Mouse (Mus musculus) ZHBTc4 (cell line): ENCODE data around the gene Tk1.

Experiments
- DNase-seq: peaks from one replicate; pipeline ENCODE4 v3.0.0-alpha.2; 2011; ENCODE audit warnings: low read depth, low spot score

Tk1 gene

DNA sequence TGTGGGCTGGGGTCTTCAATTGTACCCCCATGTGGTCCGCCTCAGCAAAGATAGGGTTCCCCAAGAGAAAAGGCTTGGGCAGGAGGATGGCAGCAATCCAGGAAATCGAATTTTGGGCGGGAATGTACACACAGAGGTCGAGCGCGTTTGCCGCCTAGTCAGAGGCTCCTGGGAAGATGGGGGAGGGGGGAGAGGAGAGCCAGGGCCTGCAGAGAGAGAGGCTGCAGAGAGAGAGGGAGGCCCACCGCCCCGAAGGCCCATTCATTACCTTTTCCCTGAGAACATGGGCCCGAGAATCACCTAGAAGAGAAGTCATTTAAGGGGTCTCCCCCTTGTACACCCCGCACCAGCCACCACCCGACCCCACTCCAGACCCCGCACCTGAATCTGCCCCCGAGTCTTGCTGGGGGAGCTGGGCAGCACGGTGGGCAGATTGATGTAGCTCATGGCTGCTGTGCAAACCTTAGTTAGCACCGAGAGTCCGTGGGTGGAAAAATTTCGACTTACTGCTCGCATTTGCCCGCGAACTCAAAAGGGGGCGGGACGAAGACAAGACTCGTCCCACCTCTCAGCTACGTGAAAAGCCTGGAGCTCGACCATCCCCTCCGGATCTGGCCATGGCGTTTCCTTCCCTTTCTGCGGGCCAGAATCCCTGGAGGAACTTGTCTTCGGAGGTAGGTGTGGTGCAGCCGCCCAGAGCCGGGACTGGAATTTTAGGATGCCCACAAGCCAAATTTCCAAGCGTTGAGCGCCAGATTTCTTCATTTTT is at the start of gene Tk1, which contains the start of gene Afmid:
Tk1 (minus strand) TSS at position 760 of the 769 bp plus-strand sequence.
Afmid (plus strand) TSS at position 592 of the 769 bp plus-strand sequence.
- DNase-seq, result peak; percentile 96

DNA sequence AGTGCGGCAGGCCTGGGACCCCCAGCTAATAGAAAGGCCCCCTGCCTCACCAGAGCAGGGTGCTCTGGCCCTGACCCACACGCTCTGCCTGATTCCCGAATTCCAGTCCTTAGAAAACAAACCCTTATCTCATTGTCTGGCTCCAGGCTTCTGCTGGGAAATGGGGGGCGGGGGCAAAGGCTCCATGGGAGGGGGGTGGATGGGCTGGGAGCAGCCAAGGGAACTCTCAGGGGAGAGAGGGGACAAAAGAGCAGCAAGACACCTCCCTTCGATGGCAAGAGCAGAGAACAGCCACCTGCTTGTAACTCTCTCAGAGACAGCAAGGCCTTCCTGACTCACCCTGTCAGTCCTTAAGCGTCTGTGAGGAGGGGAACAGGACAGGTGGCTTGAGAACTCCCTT is 49.8 kb upstream of the Tk1 start:
- peak; percentile 76 for DNase-seq

DNA sequence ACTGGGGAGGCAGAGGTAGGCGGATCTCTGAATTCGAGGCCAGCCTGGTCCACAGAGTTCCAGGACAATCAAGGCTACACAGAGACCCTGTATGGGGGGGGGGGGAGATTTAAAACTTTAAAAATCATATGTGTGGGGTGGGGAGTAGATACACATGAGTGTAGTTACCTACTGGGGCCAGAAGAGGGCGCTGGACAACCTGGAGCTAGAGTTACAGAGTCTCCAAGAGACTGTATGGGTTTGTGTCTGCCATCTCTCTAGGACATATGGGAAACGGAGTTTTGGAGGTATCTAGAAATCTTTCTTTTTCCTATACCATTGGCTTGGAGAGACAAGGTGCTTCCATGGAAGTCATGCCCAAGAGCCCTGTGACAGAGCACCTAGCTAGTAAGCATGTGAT is 48.5 kb upstream of the Tk1 start:
- DNase-seq, result peak; percentile 73

DNA sequence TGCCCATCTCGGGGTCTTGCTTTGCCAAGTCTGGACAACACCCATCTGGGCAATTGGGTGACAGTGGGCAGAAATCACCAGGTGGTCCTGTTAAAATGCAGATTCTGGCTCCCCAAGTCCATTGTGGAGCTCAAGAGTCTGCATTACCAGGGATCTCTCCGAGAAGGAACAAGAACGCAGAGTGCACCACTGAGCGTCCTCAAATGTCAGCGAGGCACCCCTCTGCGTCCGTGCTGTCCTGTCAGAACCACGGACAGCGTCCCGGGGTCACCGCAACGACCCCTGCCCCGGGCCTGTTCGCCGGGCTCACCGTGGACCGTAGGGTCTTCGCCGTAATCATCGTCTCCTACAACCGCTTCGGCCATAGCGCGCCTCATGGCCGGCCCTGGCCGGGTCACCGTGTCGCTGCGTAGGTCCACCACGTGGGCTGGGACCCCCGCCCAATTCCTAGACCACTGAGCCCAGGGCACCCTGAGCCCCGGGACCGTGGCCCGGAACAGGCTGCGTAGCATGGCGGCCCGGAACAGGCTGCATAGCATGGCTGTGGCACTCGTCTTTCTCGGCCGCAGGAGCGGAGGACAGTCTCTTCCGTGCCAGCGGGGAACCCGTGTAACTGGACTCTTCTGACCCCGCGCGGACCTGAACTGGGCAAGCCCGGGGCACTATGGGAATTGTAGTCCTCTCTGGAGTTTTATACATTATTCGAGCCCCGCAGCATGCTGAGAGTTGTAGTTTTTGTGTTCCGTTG is 47.1 kb upstream of the Tk1 start, which contains the start of gene Tha1:
Tha1 (minus strand) TSS at position 621 of the 748 bp plus-strand sequence.
- no peak for DNase-seq

DNA sequence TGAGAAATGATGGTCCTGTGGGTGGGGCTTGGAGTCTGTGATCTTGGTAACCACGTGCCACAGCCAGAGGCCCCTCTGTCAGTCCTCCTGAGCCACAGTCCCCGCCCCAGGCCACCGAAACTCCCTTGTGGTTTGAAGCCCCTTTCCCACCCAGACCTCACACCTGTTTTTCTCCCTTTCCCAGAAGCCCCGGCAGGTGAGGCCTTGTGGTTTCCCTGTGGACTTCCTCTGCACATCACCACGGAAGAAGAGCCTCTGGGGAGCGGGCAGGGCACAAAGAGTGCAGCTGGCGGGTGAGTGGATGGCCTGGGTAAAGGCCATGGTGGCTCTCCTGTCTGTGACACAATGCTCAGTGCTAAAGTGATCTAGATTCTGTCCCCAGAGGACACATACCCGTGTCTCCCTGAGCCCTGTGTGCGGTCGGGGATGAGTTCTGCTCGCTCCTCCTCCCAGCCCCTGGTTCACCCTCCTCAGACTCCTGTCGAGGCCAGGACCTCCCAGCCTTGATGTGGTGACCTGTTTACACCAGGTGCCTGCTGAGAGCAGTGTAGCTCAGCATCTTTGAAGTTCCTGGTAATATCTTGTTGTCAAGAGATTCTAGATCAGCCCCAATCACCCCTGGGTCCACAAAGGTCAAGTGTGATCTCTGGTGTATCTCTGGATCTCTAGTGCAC is 46.2 kb upstream of the Tk1 start:
- DNase-seq, result no peak

DNA sequence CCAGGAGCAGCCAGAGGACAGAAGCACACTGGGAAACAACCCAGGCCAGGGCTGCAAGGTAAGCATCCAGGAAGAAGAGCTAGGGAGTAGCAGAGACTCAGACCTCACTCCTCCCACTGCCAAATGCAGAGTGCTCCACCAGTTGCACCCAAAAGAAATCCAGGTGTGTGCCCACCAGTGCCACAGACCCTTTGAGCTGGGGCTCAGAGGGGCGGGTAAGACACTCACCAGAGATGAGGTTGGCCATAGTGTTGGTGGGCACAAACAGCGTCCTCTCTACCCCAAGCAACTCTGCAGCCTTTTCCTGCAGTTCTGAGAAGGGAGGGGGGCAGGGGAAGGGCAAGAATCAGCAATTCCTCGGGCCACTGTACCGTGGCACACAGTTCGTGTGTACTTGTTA is 45.5 kb upstream of the Tk1 start:
- no peak for DNase-seq

DNA sequence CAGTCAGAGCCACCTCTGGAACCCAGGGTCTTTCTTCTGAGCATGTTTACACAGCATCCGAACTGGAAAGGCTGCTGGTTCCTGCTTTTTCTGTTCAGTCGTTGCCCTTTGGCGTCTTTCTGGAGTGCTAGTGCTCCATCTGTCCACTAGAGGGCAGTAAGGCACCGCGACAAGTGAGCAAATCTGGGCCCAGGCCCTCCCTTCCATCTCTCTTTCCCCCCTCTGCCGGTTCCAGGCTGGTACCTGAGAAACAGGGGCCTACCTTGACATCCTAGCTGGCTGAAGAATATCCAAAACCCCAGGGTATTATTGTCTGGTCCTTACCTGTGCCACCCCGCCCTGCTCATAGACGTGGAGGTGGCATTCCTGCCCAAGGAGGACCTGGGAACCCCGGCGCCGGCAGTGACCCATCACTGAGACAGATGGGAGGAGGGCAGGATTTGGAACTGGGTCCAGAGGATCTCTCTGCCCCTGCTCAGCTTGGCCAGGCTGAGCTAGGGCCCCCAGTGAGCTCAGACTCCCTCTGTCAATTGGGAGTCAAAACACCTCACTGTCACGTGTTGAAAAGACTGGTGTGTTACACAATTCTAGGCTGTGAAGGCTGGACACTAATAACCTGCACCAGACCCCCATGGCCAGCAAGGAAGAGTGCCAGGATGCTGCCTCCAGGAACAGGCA is 44.9 kb upstream of the Tk1 start:
- peak; percentile 90 for DNase-seq

DNA sequence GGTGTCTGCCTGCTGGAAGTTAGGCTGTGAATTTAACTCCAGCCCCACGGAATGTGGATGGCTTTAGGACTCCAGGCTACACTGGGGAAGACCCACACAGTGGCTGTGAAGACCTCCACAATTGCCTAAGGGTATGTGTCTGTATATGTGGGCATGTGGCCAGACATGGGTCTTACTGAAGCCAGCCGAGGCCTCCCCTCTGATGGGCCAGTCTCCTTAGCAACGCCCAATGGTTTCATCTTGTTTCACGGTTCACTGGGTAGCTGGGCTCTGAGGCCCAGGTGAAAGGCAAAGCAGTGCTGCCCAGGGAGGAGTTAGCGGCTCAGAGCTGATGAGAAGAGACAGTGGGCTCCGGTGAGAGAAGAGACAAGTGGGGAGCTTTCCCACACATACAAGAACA is 40.1 kb upstream of the Tk1 start:
- no peak for DNase-seq

DNA sequence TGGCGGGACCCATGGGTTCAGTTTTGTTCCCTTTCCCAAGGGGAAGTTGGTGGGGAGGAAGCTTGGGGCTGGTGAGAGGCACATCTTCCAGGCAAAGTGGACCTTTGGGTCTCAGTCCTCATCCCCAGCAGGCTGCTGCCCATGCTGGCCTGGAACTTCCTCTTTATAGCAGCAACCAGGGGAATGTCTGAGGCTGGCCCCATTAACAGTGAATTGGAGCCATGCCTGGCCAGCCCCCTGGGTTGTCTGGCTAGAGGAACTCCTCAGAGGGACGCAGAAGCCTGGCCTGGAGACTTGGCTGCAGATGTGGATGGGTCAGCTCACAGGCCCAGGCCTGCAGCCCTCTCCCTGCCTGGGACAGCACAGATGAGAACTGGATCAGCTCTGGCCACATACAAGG is 38.9 kb upstream of the Tk1 start:
- no peak for DNase-seq

DNA sequence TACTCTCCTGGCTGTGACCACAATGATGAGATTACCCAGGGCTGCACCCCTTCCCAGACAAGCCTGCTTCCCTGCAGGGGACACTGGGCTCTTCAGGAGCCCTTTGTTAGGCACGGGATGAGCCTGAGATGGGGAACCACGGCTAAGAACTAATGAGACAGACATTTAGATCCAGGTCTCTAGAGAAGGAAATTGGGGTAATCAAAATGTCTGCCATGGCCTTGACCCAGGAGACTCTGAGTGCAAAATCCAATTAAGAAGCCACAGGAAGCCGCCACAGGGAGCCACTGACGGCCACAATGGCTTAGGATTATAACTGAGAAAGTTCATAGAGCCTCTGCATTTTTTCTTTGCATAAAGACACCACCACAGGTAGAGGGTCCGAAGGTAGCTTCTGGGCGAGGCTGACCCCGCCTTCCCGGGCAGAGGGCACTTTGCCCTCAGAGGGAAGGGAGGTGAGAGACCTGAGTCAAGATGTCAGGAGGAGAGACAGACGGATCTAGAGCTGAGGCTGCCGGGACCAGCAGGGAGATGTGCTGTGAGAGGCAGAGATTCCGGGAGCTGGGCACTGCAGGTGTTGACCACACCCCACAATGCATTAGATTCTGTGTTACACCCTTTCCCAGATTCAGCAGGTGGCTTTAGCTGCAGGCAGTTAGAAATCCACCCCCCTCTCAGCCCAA is 37.4 kb upstream of the Tk1 start:
- peak; percentile 54 for DNase-seq

DNA sequence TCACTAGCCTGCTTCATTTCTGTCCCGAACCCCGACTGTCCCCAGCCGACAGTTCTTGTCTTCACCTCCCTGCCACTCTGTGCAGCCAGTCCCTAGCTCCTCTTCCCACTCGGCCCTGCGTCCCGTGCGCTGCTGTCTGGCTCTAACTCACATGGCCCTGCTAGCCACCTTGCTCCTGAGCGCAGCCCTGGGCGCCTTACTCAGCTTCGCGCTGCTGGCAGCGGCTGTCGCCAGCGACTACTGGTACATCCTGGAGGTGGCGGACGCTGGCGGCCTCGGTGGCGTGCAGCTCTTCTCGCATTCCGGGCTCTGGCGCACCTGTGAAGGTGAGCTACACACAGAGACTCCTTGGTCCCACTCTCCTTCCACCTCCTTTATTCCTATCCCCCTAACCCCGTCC is 34.7 kb upstream of the Tk1 start, which contains the start of gene Tmem235:
Tmem235 (plus strand) TSS at position 152 of the 400 bp plus-strand sequence.
- DNase-seq, result no peak

DNA sequence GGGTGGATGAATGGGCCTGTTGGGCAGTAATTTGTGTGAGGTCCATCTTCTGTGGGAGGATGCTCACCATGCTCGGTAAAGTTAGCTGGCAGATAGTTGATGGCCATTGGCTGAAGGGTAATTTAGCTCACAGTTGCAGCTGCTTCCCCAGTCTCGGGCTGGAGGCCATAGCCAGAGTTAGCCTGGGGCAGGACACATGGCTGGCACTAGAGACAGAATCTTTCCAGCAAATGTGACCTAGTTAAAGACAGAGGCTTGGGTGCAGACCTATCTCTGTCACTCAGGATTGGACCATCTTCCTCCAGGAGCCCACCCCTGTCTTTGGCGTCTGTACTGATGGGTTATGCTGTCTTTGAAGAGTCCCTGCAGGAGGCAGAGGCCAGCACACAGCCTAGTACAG is 32.5 kb upstream of the Tk1 start:
- no peak for DNase-seq

DNA sequence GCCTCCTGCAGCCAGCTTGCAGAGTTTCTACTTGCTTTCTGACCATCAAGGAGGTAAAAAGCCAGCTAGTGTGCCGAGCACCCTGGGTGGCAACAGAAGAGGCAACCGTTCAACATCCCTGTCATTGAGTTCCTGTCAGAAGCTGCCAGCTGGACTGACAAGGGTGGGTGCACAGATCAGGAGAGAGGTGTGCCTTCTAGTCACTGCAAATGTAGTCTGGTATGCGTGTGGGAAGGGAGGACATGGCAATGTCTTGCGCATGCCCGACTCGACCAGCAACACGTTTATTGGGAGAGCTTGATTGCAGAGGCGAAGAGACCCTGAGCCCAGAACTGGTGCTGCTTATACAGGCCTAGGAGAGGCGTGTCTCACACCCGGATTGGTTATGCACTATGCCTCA is 31.6 kb upstream of the Tk1 start:
- no peak for DNase-seq

DNA sequence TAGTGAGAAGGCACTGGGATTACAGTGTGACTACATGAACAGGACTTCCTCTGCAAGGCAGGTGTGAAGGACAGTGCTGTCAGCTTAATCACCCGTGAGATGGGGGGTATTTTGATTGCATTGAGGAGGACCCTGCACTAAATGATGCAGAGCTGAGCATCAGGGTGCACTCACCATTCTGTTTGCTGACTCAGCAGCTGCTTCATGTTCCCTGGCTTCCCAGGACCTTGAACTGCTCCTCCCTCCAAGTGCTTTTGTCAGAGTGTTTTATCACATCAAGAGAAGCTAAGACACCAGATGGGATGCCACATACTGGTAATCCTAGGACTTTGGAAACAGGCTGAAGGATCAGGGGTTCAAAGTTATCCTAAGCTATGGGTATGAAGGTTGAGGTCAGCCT is 30.1 kb upstream of the Tk1 start:
- DNase-seq, result no peak

DNA sequence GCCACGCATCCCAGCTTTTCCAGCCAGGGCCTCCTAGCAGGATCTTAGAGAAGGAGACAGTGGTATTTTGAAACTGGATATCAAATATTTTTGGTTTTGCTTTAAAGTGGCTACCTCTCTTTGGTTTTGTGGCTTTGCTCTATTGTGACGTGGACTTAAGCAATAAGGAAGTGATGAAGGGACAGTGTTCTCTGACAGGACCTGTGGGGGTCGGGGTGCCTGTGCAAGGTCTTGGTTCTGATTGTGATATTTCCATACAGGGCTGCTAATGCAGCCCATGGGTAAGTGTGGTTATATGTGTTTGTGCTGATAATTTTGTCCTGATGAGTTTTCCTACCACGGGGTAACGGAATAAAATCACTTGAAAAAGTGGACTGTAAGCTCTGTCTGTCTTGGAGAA is 29.5 kb upstream of the Tk1 start:
- no peak for DNase-seq

DNA sequence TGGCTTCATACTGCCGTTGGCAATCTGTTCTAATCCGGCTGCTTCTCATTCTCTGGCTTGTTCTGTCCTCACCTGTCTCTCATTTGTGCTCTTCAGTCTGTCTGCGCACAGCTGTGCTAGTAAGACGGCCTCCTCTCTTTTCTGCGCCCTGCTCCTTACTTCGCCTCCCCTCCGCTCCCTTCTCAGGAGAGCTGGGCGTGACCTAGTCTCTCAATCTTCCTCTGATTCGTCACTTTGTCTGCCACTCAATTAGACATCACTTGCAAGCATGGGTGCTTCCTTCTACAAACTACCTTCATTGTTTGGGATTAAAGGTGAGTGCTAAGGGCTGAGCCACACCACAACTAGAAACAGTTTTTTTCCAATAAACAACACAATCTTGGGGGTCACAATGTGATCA is 28.3 kb upstream of the Tk1 start:
- DNase-seq, result peak; percentile 91

DNA sequence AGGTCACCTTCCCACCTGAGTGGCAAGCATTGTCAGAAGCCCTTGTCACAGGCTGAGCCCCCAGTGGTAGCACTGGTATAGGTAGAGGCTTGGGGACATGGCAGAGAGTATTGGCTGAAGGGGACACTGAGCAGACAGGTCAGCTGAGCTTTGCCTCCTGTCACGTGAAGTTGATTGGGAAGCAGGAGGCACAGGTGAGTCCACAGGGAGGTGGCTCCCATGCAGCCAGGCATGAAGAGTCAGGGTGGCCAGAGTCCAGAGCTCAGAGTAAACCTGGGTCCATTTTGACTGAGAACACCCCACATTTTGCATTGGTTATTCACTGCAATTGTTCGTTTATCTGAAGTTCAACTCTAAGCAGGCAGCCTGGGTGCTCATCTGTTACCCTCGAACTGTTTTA is 27.0 kb upstream of the Tk1 start:
- DNase-seq, result no peak

DNA sequence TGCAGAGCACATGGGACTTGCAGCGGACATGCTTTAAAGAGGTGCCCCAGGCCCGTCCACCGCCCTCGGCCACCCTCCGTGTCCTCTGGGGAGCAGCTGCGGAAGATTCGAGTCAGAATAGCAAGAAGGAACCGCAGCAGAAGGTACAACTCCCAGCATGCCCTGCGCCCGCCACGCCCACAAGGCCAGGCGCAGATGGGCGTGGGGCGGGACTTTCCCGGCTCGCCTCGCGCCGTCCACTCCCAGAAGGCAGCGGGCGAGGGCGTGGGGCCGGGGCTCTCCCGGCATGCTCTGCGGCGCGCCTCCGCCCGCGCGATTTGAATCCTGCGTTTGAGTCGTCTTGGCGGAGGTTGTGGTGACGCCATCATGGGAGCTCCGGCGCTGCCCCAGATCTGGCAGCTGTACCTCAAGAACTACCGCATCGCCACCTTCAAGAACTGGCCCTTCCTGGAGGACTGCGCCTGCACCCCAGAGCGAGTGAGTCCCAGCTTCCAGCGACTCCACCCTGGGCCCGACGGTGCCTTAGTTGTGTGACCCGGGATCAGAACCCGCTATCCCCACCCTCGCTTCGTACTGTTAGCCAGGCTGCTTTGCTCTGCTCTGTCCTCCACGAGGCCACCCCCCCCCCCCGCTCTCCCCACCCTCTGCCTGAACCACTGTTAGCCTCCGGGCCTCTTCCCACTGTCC is 23.2 kb upstream of the Tk1 start, which contains the start of gene Birc5:
Birc5 (plus strand) TSS at position 267 of the 687 bp plus-strand sequence.
- DNase-seq, result peak; percentile 99

DNA sequence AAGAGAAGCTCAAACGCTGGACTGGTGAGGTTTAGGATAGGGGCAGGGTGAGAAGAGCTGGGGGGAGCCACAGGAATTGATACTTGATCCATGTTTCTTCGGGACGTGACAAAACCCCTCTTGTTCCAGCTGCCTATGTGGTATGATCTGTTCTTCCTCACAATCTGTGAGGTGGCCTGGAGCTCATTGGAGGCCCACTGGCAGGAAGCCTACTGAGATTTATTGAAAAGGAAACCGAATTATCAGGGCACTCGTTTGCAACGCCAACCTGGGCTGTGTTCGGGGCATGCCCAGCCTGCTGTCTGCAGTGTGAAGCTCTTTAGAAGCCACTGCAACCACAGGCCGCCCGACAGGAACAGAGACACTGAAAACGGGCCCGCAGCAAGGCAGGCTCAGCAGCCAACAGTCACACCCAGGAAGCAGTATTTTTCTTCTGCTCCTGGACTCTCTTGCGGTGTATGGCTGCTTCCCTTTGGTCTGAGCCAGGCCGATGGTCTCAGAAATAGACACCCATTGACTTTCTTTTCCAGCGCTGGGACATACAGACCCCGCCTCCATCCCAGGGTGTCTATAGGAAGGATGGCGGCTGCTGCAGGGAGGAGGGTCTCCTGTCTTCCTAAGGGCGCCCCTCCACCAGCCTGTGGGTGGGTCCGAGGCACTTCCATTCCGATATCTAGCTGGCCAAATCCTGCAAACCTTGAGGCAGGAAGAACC is 22.5 kb upstream of the Tk1 start:
- DNase-seq, result no peak
